Mouse (Mus musculus) stomach, embryonic 16.5 days (tissue): ENCODE results near the gene Mapk8ip1. TPM values are rescaled to one million over a fixed set of nuclear protein-coding genes. Genes with fewer than 3 reads are reported as not detected.

Source experiments
- ATAC-seq: fragments of 200-750 bp; cut with Nextera tagmentation; 2 replicates; pipeline ENCODE4 v1.8.0; 2017; ENCODE audit warnings: moderate number of reproducible peaks, moderate TSS enrichment; ENCODE audit not compliant: insufficient read depth, low FRiP score
- H3K27ac ChIP-seq: fragments of 300-500 bp; sonication (generic); 2 replicates; pipeline ENCODE4 v1.5.1; 2014; ENCODE audit warnings: low read length
- H3K27me3 ChIP-seq: fragments of 300-500 bp; sonication (generic); 2 replicates; pipeline ENCODE4 v1.6.1; 2014; ENCODE audit warnings: low read length, control low read depth, mixed read lengths; ENCODE audit not compliant: control insufficient read depth, insufficient read depth
- H3K36me3 ChIP-seq: fragments of 300-500 bp; sonication (generic); 2 replicates; pipeline ENCODE4 v1.6.1; 2014; ENCODE audit warnings: low read length; ENCODE audit not compliant: control insufficient read depth, insufficient read depth
- H3K4me1 ChIP-seq: fragments of 300-500 bp; sonication (generic); 2 replicates; pipeline ENCODE4 v1.6.1; 2014; ENCODE audit warnings: low read length, control low read depth, mixed read lengths; ENCODE audit not compliant: control insufficient read depth, insufficient read depth
- H3K4me2 ChIP-seq: fragments of 300-500 bp; sonication (generic); 2 replicates; pipeline ENCODE4 v1.6.1; 2014; ENCODE audit warnings: low read depth, low read length, mixed read lengths
- H3K4me3 ChIP-seq: fragments of 300-500 bp; sonication (generic); replicated peaks from 2 replicates; pipeline ENCODE4 v1.5.1; 2014; ENCODE audit warnings: mild to moderate bottlenecking, low read length
- H3K9ac ChIP-seq: fragments of 300-500 bp; sonication (generic); 2 replicates; pipeline ENCODE4 v1.6.1; 2014; ENCODE audit warnings: low read length
- H3K9me3 ChIP-seq: fragments of 300-500 bp; sonication (generic); replicated peaks from 2 replicates; pipeline ENCODE4 v1.6.1; 2016; ENCODE audit warnings: low read length, control low read depth; ENCODE audit not compliant: control insufficient read depth
- WGBS: fragments of 180-500 bp; shearing (Covaris S2); extraction: QIAGEN DNeasy Blood & Tissue Kit; methylation state at CpG from one replicate; pipeline ENCODE4 v1.1.7; 2014; 5-methylcytosine and 5-hydroxymethylcytosine counted together
- polyA plus RNA-seq: library from polyadenylated mRNA; unstranded; fragments of >200 nt; fragmentation: Nextera tagmentation; extraction: Ambion mirVana; gene quantifications from 2 replicates; pipeline ENCODE4 v1.2.1, GENCODE M21; 2015

Mapk8ip1 gene
- polyA plus RNA-seq, 1 experiment from 2014 or later = 14.9 TPM

- H3K27ac ChIP-seq = peak overlapping the region; percentile 19; the same call in 1 of the 2 replicates
- 70% methylated on average over 2 of the region's 2 CpGs for WGBS
- peaks cover 78% of the 10 kb centered on the region for H3K4me1 ChIP-seq
- no peak for ATAC-seq
- no peaks in the 10 kb centered on the region for H3K27me3 ChIP-seq
- H3K4me3 ChIP-seq = no peak overlapping the region
- H3K36me3 ChIP-seq = no peaks in the 10 kb centered on the region
- 0 out of 2 replicates have a peak overlapping the region, but pooled peaks have one; percentile 23 for H3K9ac ChIP-seq
- no peaks in the 10 kb centered on the region for H3K9me3 ChIP-seq
- no peak overlapping the region for H3K4me2 ChIP-seq
Measured at GRCm38 (mm10) chr2:92430089-92430488, 29.0 kb upstream of the Mapk8ip1 start.

DNA sequence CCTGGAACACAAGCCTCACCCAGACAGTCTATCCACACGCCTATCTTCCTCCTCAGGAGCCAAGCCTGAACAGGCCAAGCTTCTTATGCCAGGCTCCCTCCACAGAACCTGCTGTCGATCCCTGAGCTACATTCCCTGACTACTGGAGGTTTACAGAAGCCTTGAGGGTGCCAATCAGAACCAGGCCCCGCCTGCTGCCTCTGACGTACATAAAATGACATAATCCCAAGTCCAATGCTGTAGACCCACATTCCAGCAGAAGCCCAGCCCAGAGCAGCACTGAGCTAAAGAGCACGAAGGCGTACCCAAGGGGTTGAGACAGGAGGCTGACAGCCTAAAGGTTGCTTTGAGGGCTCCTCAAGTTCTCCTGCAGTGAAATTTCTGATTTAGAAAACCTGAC lies 26.8 kb upstream of the Mapk8ip1 start:
- peak; percentile 81 for ATAC-seq
- Histone ChIP-seq H3K4me3 (no peak overlapping the region), H3K4me2 (0 out of 2 replicates have a peak overlapping the region, but pooled peaks have one; percentile 7), H3K9ac (peak overlapping the region; percentile 3; the same call in 1 of the 2 replicates), H3K27me3 (no peaks in the 10 kb centered on the region), H3K9me3 (no peaks in the 10 kb centered on the region), H3K36me3 (no peaks in the 10 kb centered on the region), H3K4me1 (peaks cover 78% of the 10 kb centered on the region), H3K27ac (peak overlapping the region; percentile 89)
- 24% methylated on average over 6 of the region's 6 CpGs for WGBS

DNA sequence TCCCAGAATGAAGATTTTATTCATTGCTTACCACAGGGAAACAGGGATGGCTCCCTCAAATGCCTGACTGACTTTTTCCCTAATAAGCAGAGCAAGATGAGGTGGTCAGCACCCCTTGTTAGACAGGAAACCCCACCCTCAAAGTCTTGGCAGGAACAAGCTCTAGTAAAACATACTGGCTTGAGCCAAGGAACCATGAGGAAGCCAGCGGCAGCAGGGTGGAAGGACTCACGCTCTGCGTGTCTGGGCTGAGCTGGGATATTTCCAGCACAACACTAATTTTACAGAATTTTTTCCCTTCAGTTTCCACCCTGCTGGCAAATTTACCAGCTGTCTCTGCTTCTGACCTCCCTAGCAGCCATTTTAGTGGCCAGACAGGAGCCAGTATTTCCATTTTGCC lies 25.4 kb upstream of the Mapk8ip1 start:
- Histone ChIP-seq H3K9me3 (no peaks in the 10 kb centered on the region), H3K27ac (peak overlapping the region; percentile 89), H3K36me3 (0 out of 2 replicates have a peak, but pooled peaks cover 8% of the 10 kb centered on the region), H3K27me3 (no peaks in the 10 kb centered on the region), H3K4me3 (no peak overlapping the region), H3K4me1 (peaks cover 64% of the 10 kb centered on the region), H3K9ac (0 out of 2 replicates have a peak overlapping the region, but pooled peaks have one; percentile 31), H3K4me2 (no peak overlapping the region)
- no peak for ATAC-seq
- 55% methylated on average over 3 of the region's 3 CpGs for WGBS

DNA sequence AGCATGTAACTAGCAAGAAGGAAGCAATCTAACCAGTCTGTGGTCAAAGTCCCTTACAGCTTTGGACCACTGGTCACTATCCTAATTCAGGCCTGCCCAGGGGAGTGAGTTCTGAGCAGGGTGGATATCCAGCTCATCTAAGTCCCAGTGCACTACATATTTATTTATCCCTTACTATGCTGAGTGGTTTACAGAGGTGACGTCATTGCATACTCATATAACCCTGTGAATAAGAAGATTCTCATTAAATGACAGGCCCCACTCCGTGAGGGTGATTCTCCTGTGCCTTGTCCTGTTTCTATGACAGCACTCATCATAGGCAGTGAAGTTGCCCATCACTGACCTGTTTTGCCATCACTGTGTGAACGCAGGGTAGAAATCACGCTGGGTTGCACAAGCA lies 24.3 kb upstream of the Mapk8ip1 start:
- Histone ChIP-seq H3K9me3 (no peaks in the 10 kb centered on the region), H3K4me1 (peaks cover 56% of the 10 kb centered on the region), H3K36me3 (0 out of 2 replicates have a peak, but pooled peaks cover 8% of the 10 kb centered on the region), H3K27me3 (no peaks in the 10 kb centered on the region), H3K4me3 (no peak overlapping the region), H3K9ac (no peak overlapping the region), H3K27ac (peak overlapping the region; percentile 89), H3K4me2 (no peak overlapping the region)
- ATAC-seq = no peak
- WGBS = 68% methylated on average over 4 of the region's 4 CpGs

DNA sequence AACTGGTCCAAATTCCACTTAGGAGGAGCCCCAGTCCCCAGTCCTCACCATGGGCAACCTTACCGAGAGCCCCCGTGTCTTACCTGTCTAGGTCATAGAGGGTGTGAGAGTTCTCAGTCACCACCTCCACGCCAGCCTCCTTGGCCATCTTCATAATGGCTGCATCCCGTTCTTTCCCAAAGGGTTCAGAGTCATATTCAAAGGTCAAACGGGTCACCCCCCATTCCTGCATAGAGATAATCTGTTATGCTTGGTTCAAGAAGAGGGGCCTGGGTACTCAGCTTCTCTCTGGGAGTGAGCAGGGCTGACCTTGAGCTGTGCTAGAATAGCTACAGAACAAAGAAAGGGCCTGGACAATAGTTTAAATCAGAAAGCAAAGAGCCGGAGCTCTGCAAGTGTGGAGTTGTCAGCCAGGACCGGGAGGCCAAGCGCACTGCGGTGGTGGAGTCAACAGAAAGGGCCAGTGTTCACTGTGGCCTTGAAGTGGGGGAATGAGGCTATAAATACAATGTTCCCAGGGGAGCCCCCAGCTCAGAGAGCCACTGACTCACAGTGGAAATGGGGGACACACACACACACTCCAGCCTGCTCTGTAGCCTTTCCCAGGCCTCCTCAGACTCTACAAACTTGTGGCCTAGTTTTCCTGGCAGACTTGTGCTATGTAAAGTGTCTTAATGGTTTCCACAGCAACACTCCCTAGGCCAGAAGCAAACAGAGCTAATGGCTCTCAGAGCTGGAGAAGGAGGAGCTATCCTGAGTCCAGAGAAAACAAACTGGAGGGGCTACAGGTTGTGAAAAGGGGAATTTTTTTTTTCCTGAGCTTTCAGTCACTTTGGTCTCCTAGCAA lies 23.6 kb upstream of the Mapk8ip1 start:
- no peaks in the 10 kb centered on the region for H3K27me3 ChIP-seq
- H3K4me3 ChIP-seq = no peak overlapping the region
- WGBS = 62% methylated on average over 9 of the region's 9 CpGs
- H3K4me1 ChIP-seq = peaks cover 52% of the 10 kb centered on the region
- ATAC-seq = peak; percentile 74
- H3K9me3 ChIP-seq = no peaks in the 10 kb centered on the region
- peak overlapping the region; percentile 89 for H3K27ac ChIP-seq
- H3K4me2 ChIP-seq = no peak overlapping the region
- 0 out of 2 replicates have a peak overlapping the region, but pooled peaks have one; percentile 44 for H3K9ac ChIP-seq
- H3K36me3 ChIP-seq = 0 out of 2 replicates have a peak, but pooled peaks cover 8% of the 10 kb centered on the region

GRCm38 (mm10) chr2:92423702-92424461 lies 22.8 kb upstream of the Mapk8ip1 start:
- peak overlapping the region; percentile 89 for H3K27ac ChIP-seq
- no peak overlapping the region for H3K4me3 ChIP-seq
- WGBS = 77% methylated on average over 9 of the region's 9 CpGs
- H3K27me3 ChIP-seq = no peaks in the 10 kb centered on the region
- ATAC-seq = peak; percentile 75
- H3K36me3 ChIP-seq = 0 out of 2 replicates have a peak, but pooled peaks cover 8% of the 10 kb centered on the region
- no peak overlapping the region for H3K4me2 ChIP-seq
- H3K4me1 ChIP-seq = peaks cover 46% of the 10 kb centered on the region
- 0 out of 2 replicates have a peak overlapping the region, but pooled peaks have one; percentile 44 for H3K9ac ChIP-seq
- H3K9me3 ChIP-seq = no peaks in the 10 kb centered on the region

- Histone ChIP-seq H3K27ac (no peak overlapping the region), H3K4me2 (no peak overlapping the region), H3K4me1 (peaks cover 38% of the 10 kb centered on the region), H3K9ac (no peak overlapping the region), H3K9me3 (no peaks in the 10 kb centered on the region), H3K27me3 (no peaks in the 10 kb centered on the region), H3K36me3 (0 out of 2 replicates have a peak, but pooled peaks cover 8% of the 10 kb centered on the region), H3K4me3 (no peak overlapping the region)
- ATAC-seq = no peak
- WGBS = 88% methylated on average over 9 of the region's 9 CpGs
Measured at GRCm38 (mm10) chr2:92423156-92423555, 22.1 kb upstream of the Mapk8ip1 start.

GRCm38 (mm10) chr2:92422388-92423135 lies 21.5 kb upstream of the Mapk8ip1 start:
- H3K36me3 ChIP-seq = 0 out of 2 replicates have a peak, but pooled peaks cover 8% of the 10 kb centered on the region
- no peak overlapping the region for H3K27ac ChIP-seq
- H3K4me2 ChIP-seq = no peak overlapping the region
- H3K9me3 ChIP-seq = no peaks in the 10 kb centered on the region
- H3K27me3 ChIP-seq = no peaks in the 10 kb centered on the region
- peaks cover 32% of the 10 kb centered on the region for H3K4me1 ChIP-seq
- H3K9ac ChIP-seq = no peak overlapping the region
- ATAC-seq = no peak
- WGBS = 69% methylated on average over 10 of the region's 10 CpGs
- no peak overlapping the region for H3K4me3 ChIP-seq
